Mouse (Mus musculus) limb, embryonic 11.5 days (tissue): ENCODE results near the gene Gm525. TPM values are rescaled to one million over a fixed set of nuclear protein-coding genes. Genes with fewer than 3 reads are reported as not detected.
A peak's percentile ranks its signal among the peaks of the same experiment; 100 is the strongest.
"Not testable (repeated sequence)": the region's sequence is repeated elsewhere in the genome, so short reads cannot be mapped to it uniquely, and the experiment has no call there.

Experiments used
- ATAC-seq: fragments of 200-750 bp; cut with Nextera tagmentation; 2 replicates; pipeline ENCODE4 v1.8.0; 2017; ENCODE audit warnings: low read depth; ENCODE audit not compliant: insufficient number of reproducible peaks, low FRiP score, low TSS enrichment
- DNase-seq: peaks from one replicate; pipeline ENCODE4 v3.0.0-alpha.2; 2015; ENCODE audit warnings: low spot score
- H3K27ac ChIP-seq: fragments of 300-500 bp; sonication (generic); replicated peaks from 2 replicates; pipeline ENCODE4 v1.5.1; 2014; ENCODE audit warnings: low read depth, mild to moderate bottlenecking, low read length
- H3K27me3 ChIP-seq: fragments of 300-500 bp; sonication (generic); 2 replicates; pipeline ENCODE4 v1.6.1; 2014; ENCODE audit warnings: mild to moderate bottlenecking, low read length, mixed read lengths; ENCODE audit not compliant: control insufficient read depth, insufficient read depth
- H3K36me3 ChIP-seq: fragments of 300-500 bp; sonication (generic); 2 replicates; pipeline ENCODE4 v1.6.1; 2014; ENCODE audit warnings: mild to moderate bottlenecking, low read length, moderate library complexity, mixed read lengths; ENCODE audit not compliant: control insufficient read depth, insufficient read depth
- H3K4me1 ChIP-seq: fragments of 300-500 bp; sonication (generic); 2 replicates; pipeline ENCODE4 v1.6.1; 2014; ENCODE audit warnings: low read length, mixed read lengths; ENCODE audit not compliant: control insufficient read depth, insufficient read depth
- H3K4me2 ChIP-seq: fragments of 300-500 bp; sonication (generic); 2 replicates; pipeline ENCODE4 v1.6.1; 2014; ENCODE audit warnings: low read depth, mild to moderate bottlenecking, moderate library complexity; ENCODE audit not compliant: severe bottlenecking
- H3K4me3 ChIP-seq: fragments of 300-500 bp; sonication (generic); 2 replicates; pipeline ENCODE4 v1.5.1; 2014; ENCODE audit warnings: low read depth, low read length
- H3K9ac ChIP-seq: fragments of 300-500 bp; sonication (generic); 2 replicates; pipeline ENCODE4 v1.6.1; 2014; ENCODE audit warnings: mild to moderate bottlenecking, low read length
- H3K9me3 ChIP-seq: fragments of 300-500 bp; sonication (generic); 2 replicates; pipeline ENCODE4 v1.6.1; 2016; ENCODE audit warnings: low read length; ENCODE audit not compliant: control insufficient read depth
- WGBS: fragments of 180-500 bp; shearing (Covaris S2); extraction: QIAGEN DNeasy Blood & Tissue Kit; methylation state at CpG from one replicate; pipeline ENCODE4 v1.1.7; 2014; 5-methylcytosine and 5-hydroxymethylcytosine counted together
- polyA plus RNA-seq: library from polyadenylated mRNA; unstranded; fragments of >200 nt; fragmentation: Nextera tagmentation; extraction: Ambion mirVana; gene quantifications from 2 replicates; pipeline ENCODE4 v1.2.1, GENCODE M21; 2014

Gm525 gene
- polyA plus RNA-seq, 1 experiment from 2014 or later: not detected

DNA sequence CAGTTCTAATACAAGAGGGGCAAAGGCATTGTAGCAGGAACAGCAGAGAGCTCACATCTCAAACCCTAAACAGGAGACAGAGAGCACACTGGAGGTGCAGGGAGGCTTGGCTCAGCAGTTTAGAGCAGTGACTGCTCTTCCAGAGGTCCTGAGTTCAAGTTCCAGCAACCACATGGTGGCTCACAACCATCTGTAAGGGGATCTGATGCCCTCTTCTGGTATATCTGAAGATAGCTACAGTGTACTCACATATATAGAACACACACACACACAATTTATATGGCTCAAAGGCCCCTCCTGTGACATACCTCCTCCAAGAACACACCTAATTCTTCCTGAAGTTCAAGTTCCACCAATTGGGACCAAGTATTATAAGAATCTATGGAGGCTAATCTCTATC lies 39.0 kb upstream of the Gm525 start:
- no peak overlapping the region for H3K27ac ChIP-seq
- no peak for ATAC-seq
- no peaks in the 10 kb centered on the region for H3K4me1 ChIP-seq
- H3K27me3 ChIP-seq: no peaks in the 10 kb centered on the region
- no peaks in the 10 kb centered on the region for H3K9me3 ChIP-seq
- no peak overlapping the region for H3K9ac ChIP-seq
- no peaks in the 10 kb centered on the region for H3K36me3 ChIP-seq
- no peak overlapping the region for H3K4me3 ChIP-seq
- DNase-seq: no peak
- H3K4me2 ChIP-seq: no peak overlapping the region

DNA sequence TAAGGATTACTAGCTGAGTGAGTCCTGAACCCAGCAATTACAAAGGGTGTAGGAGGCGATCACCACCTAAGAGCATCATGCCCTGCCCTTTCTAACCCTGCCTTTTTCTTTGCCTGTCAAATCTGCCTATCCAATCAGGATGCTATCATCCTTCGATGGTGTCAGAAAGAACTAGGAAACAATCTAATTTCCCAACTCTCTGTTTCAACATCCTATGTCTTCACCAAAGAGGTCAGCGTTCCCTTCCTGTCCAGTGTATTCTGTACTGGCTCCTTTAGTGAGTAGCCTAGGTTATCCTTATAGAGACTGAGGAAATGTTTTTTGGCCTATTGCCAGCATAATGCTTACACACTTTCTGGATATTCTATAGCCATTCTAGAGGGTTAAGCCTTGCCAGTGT lies 38.1 kb upstream of the Gm525 start:
- H3K27ac ChIP-seq: no peak overlapping the region
- ATAC-seq: no peak
- H3K27me3 ChIP-seq: no peaks in the 10 kb centered on the region
- no peaks in the 10 kb centered on the region for H3K9me3 ChIP-seq
- H3K4me2 ChIP-seq: no peak overlapping the region
- DNase-seq: no peak
- no peaks in the 10 kb centered on the region for H3K4me1 ChIP-seq
- no peaks in the 10 kb centered on the region for H3K36me3 ChIP-seq
- no peak overlapping the region for H3K9ac ChIP-seq
- 86% methylated on average over 3 of the region's 3 CpGs for WGBS
- H3K4me3 ChIP-seq: no peak overlapping the region

DNA sequence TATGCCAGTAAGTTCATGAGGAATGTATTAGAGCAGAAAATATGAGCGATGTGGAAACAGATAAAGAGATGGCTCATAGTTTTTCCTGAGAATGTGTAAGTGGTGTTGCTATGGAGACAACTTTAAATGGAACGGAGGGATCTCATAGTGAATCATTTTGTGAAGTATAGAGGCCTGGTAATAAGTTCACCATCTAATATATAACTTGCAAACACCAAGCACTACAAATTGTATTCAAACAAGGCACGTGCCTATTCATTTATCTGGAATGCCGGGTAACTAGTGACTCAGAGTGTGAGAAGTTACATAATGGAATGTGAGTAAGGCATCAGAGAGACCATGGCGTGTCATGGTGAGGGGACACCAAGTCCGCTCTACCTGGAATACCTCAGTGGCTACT lies 35.1 kb upstream of the Gm525 start:
- ATAC-seq (no peak), DNase-seq (no peak)
- Histone ChIP-seq H3K9me3 (no peaks in the 10 kb centered on the region), H3K4me1 (no peaks in the 10 kb centered on the region), H3K36me3 (0 out of 2 replicates have a peak, but pooled peaks cover 2% of the 10 kb centered on the region), H3K27me3 (no peaks in the 10 kb centered on the region), H3K9ac (no peak overlapping the region), H3K4me3 (no peak overlapping the region), H3K4me2 (no peak overlapping the region), H3K27ac (no peak overlapping the region)
- WGBS: 94% methylated on average over 6 of the region's 6 CpGs

DNA sequence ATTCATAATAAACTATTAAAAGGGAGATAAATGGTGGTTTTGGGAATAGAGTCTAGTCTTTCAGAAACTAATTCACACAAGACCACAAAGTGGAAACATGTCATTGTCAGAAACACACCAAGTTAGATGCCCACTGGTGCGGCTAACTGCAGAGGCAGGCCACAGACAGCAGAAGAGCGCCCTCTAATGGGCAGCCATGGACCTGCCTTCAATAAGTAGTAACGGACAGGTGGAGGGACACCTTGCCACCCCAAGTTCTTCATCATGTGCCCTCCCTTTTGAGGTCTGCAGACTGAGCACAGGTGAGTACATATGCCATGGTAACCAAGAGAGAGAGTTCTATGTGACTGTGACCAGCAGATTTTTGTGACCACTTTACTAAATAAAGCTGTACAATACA lies 34.3 kb upstream of the Gm525 start:
- no peak overlapping the region for H3K9ac ChIP-seq
- DNase-seq: peak; percentile 55
- H3K27me3 ChIP-seq: no peaks in the 10 kb centered on the region
- 35% methylated on average over 3 of the region's 3 CpGs for WGBS
- no peak overlapping the region for H3K4me3 ChIP-seq
- no peaks in the 10 kb centered on the region for H3K9me3 ChIP-seq
- no peaks in the 10 kb centered on the region for H3K4me1 ChIP-seq
- 0 out of 2 replicates have a peak, but pooled peaks cover 2% of the 10 kb centered on the region for H3K36me3 ChIP-seq
- no peak overlapping the region for H3K27ac ChIP-seq
- ATAC-seq: no peak
- H3K4me2 ChIP-seq: no peak overlapping the region

DNA sequence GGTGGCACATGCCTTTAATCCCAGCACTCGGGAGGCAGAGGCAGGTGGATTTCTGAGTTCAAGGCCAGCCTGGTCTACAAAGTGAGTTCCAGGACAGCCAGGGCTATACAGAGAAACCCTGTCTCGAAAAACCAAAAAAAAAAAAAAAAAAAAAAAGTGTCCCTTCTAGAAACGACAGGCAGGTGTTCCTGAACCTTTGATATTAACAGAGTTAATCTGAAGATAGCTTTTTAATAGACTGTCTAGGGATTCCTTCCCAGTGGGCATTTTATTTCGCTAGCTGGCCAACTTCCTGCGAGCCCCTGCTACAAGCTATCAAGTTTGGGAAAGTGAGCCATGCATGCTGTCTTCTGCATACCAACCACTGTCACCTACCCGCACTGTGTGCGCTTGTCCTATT lies 32.6 kb upstream of the Gm525 start:
- H3K27me3 ChIP-seq, H3K9me3 ChIP-seq, H3K9ac ChIP-seq, DNase-seq, H3K36me3 ChIP-seq, H3K4me3 ChIP-seq, H3K4me1 ChIP-seq, H3K27ac ChIP-seq, H3K4me2 ChIP-seq, ATAC-seq: not testable (repeated sequence)
- 93% methylated on average over 6 of the region's 7 CpGs for WGBS

DNA sequence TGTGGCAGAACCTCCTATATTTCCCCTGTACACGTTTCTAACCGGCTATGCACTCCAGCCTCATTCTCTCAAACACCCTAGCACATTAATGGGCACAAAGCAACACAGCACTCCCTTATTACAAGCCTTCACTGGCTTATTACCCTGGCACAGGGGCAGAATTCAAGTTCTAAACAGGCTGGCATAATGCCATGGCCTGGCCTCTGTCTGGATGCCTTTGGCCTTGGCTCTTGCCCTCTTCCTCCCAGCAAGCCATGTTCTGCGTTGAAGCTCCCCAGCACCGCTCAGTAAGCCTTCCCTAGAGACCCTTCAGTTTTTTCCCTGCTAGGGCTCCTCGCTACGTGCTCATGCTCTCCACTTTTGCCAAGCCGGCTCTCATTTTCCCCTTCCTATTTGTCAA lies 30.6 kb upstream of the Gm525 start:
- no peaks in the 10 kb centered on the region for H3K9me3 ChIP-seq

DNA sequence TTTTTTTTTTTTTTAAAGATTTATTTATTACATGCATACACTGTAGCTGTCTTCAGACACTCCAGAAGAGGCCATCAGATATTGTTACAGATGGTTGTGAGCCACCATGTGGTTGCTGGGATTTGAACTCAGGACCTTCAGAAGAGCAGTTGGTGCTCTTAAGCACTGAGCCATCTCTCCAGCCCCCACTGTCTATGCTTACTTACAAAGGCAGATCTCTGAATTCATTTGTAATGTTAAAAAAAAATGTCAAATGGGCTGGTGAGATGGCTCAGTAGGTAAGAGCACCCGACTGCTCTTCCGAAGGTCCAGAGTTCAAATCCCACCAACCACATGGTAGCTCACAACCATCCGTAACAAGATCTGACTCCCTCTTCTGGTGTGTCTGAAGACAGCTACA lies 28.1 kb upstream of the Gm525 start:
- not testable (repeated sequence) for H3K27me3 ChIP-seq, ATAC-seq, H3K27ac ChIP-seq, H3K4me3 ChIP-seq, H3K4me2 ChIP-seq, H3K36me3 ChIP-seq, H3K9ac ChIP-seq, H3K9me3 ChIP-seq, DNase-seq, H3K4me1 ChIP-seq
- WGBS: 94% methylated on average over 3 of the region's 3 CpGs

More for the DNA sequence above, 30.6 kb upstream of the Gm525 start:
- ATAC-seq (no peak), DNase-seq (no peak)
- H3K4me3 ChIP-seq: no peak overlapping the region
- 89% methylated on average over 7 of the region's 7 CpGs for WGBS
- no peak overlapping the region for H3K27ac ChIP-seq
- no peaks in the 10 kb centered on the region for H3K27me3 ChIP-seq
- no peak overlapping the region for H3K4me2 ChIP-seq
- no peak overlapping the region for H3K9ac ChIP-seq
- peaks cover 6% of the 10 kb centered on the region for H3K36me3 ChIP-seq
- no peaks in the 10 kb centered on the region for H3K4me1 ChIP-seq

DNA sequence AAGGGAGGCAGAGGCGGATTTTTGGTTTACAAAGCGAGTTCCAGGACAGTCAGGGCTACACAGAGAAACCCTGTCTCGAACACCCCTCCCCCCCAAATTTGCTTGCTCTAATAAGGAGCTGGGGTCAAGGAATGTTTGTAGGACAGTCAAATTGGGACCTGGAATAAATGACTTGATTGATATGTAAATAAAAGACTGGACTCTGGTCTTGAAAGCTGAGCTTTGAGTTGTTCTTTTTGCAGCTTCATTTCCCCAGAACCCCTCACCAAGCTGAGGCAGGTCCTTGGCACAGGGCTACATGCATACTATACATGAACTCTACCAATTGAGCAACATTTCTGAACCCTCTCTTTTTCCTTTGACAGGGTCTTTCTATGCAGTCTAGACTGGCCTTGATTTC lies 27.6 kb upstream of the Gm525 start:
- Histone ChIP-seq H3K36me3 (peaks cover 7% of the 10 kb centered on the region), H3K4me2 (no peak overlapping the region), H3K4me3 (no peak overlapping the region), H3K9ac (no peak overlapping the region), H3K9me3 (no peaks in the 10 kb centered on the region), H3K27ac (no peak overlapping the region), H3K4me1 (no peaks in the 10 kb centered on the region), H3K27me3 (no peaks in the 10 kb centered on the region)
- DNase-seq (no peak), ATAC-seq (no peak)
- 93% methylated on average over 3 of the region's 3 CpGs for WGBS

DNA sequence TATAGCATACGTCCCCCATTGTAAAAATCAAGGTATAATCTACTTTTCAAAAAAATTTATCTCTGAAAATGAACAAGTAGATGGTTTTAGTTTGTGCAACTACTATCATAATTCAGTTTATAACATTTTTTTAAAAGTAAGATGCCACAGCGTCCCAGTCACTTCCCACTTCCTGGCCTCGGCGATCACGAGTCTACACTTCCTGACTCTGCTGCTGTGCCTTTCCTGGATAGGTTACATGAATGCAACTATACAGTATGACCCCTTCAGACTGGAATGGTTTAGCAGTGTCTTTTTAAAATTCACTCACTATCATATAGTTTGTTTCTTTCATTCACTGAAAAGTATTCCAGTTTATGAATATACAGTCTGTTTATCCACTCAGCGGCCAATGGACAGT lies 21.9 kb upstream of the Gm525 start:
- Histone ChIP-seq H3K36me3 (peaks cover 7% of the 10 kb centered on the region; the same call in 1 of the 2 replicates), H3K27me3 (no peaks in the 10 kb centered on the region), H3K4me2 (no peak overlapping the region), H3K9me3 (no peaks in the 10 kb centered on the region), H3K27ac (no peak overlapping the region), H3K4me1 (no peaks in the 10 kb centered on the region), H3K4me3 (no peak overlapping the region), H3K9ac (no peak overlapping the region)
- ATAC-seq (no peak), DNase-seq (no peak)
- WGBS: 93% methylated on average over 6 of the region's 6 CpGs
